Mouse (Mus musculus): ENCODE data around the gene Ndufv3.
"Not testable (repeated sequence)": the region's sequence is repeated elsewhere in the genome, so short reads cannot be mapped to it uniquely, and the experiment has no call there.

Gene Ndufv3

DNA sequence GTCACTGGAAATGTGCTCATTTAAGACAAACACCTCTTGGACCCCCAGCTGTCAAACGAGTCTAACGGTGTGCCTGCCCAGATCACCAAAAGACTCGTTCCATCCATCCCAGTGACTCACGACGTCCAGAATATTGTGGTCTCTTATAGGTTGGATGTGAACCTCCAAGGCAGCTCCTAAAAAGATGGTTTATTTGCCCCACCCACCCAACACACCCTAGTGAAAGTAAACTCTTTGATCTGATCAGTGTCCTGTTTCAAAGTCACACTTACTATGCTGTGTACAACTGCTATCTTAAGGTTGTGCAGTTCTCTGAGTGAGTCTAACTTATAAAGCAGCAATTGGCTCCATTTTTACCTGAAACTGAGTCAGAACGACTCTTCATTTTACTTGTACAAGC is 7.3 kb upstream of the Ndufv3 start:
- no peak for DNase-seq (ENCODE audit: low read depth)

DNA sequence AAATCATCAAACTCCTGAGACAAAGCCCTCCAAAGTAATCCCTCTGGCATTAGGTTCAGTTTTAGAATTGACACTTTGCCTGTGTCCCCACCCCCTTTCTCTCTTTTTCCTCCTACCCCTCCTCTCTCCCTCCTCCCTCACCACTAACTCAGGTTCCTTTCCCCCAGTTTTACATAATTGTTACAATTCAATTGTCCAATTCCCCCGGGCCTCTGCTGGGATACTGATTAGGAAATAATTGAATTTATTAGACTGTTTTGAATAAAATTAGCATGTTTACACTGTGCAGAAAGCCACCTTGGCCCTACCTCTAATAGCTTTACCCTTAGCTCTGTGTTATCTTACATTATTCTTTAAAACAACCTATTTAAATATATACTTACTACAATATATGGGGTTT is 5.2 kb upstream of the Ndufv3 start:
- DNase-seq (ENCODE audit: low read depth) = no peak

DNA sequence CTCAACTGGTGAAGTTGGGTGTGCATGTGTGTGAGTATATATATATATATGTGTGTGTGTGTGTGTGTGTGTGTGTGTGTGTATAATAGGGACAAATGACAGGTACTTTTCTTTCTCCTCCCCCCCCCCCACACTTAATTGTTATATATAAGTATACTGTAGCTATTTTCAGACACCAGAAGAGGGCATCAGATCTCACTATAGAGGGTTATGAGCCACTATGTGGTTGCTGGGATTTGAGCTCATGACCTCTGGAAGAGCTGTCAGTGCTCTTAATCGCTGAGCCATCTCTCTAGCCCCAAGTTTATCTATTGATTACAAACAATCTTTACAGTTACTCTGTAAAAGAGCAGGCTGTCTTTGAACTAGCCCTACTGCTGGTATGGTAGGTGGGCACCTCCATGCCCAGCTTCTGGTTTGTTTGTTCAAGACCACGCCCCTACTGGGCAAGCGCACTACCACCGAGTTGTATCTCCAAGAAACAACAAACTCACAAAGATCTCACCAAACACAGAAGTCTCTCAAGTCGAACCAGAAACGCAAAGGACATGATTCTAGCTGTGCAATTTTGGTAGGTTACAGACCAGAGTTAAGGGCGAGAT is 470 bp upstream of the Ndufv3 start:
- no peak for DNase-seq (ENCODE audit: low read depth)

DNA sequence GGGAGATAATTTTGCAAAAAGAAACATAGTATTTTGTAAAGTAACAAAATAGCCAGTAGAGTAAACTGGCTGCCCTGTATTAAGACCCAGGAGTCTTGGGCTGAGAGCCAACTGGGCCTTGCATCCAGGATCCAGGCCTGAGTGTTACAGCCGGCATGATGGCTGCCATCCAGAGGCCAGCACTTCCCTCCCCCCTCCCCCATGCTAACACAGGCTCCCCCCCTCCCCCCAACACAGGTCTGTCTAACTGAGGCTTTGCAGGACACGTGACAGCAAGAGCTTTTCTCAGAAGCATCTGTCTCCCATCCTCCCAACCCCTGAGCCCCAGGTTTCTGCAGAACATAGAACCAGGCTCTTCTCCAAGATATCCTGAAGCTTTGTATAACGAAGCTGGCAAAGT is 980 bp downstream of the Ndufv3 start:
- no peak for DNase-seq (ENCODE audit: low read depth)

DNA sequence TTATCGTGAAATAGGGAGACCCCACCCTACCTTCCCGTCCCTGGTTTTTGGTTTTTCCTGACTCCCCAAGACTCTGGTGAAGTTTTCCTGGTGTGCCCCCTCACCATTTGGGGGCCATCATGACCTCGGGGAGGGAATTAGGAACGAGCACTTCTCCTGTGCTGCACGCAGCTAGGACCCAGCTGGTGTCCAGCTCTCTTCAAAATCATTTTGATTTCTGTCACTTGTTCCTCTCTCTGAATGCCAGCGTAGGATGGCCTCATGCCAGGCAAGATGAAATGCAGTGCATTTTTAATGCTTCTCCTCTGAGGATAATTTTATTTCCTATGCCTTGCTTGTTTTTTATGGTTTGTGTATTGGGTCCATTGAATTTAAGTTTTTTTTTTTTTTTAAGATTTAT is 2.0 kb downstream of the Ndufv3 start:
- no peak for DNase-seq (ENCODE audit: low read depth)

DNA sequence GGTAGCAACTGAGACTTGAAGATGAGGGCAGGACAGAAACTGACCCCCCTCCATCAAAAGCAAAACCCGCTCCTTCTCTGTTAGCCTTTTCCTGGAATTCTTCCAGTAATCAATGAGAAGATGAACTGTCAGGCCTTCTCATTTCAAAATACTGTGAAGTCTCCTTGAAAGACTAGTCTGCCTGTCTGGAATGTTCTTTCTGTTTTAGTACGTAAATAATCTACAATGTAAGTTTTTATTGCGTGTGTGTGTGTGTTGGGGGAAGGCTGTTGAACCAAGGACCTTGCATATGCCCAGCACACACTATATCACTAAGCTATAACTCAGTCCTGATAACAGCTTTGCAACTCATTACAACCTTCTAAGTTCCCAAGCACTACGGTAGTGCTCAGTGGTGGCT is 5.2 kb downstream of the Ndufv3 start:
- no peak for DNase-seq (ENCODE audit: low read depth)

DNA sequence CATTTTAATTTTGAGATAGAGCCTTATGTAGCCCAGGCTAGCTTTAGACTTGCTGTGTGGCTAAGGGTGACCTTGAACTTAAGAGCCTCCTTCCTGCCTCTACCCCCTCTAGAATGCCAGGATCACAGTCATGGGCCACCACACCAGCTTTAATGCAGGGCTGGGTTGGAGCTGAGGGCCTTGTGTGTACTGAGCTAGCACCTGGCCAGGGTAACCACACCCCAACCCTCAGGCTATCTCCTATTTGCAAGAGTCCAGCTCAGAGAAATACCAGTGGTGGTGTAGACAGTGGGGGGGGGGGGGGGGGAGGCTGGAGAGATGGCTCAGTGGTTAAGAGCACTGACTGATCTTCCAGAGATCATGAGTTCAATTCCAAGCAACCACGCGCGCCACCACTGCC is 5.9 kb downstream of the Ndufv3 start:
- DNase-seq (ENCODE audit: low read depth) = no peak

DNA sequence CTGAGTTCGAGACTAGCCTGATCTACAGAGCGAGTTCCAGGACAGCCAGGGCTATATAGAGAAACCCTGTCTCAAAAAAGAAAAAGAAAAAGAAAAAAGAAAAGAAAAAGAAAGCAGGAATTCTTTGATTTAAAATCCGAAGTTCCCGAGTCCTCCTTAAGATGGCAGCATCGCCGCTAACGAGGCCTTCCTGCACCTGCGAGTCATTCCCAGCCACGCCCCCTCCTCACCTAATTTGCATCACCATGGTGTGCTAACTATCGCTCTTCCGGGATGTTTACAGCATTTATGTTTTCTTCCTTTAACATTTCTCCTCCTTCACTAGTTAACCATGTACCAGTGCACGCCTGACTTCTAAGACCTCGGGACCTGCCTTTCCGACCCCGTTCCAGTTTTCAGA is 9.4 kb downstream of the Ndufv3 start:
- DNase-seq (ENCODE audit: low read depth) = peak; percentile 70

DNA sequence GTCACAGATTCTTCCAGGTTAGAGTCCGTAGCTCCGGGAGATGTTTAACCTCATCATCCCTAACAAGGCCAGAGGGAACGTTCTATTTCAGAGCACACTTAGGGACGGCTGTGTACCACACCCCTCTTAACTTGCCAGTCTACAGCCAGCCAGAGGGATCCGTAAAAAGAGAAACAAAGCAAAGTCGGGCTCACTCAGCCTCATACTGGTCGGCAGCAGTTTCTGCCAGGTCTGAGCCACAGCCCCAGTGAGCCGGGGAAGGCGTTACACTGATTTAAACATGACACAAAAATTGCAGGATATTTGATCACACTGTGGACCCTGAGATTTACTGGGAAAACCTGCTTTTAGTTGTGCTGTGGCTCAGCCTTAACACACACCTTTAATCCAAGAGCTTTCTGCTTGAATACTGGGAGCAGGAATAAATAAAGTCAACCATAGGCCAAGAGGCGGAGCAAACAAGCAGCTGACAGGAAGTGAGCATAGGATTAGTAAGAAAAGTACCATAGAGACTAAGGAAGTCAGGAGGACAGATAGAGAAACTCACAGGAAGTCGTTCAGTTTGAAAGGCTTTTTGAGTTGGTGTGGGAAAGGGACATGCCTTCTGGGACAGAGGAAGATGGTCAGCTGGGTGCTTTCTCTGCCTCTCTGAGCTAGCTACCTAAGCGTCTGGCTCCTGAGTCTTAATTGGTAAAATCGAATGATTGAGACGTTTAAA is 11.7 kb downstream of the Ndufv3 start:
- DNase-seq (ENCODE audit: low read depth) = no peak

DNA sequence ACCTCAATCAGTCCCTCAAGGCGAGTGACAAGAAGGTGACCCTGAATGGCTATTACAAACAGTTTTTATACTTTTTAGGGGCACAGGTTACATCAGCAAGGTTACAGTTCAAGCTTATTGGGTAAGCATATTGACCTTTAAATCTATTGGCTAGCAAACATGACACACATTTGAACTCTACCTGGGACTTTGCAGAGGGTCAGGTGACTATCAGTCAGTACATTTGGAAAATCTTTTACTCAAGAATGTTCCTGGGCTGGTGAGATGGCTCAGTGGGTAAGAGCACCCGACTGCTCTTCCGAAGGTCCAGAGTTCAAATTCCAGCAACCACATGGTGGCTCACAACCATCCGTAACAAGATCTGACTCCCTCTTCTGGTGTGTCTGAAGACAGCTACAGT is 12.4 kb downstream of the Ndufv3 start:
- DNase-seq (ENCODE audit: low read depth) = not testable (repeated sequence)

DNA sequence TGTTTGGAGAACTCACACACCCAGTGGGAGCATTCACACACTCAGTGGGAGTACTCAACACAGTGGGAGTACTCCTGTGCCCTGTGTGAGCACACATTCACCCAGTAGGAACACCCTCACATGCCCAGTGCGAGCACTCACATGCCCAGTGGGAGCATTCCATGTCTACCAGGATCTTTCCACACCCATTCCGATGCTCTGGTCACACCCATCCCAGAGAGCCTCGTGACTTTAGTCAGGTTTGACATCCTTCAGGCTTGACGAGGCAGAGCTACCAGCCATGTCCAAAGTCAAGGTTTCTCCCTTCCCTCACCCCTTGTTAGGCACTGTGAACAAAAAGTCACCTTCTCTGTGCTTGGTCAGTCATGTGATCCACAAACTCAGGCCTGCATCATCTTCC is 15.4 kb downstream of the Ndufv3 start:
- no peak for DNase-seq (ENCODE audit: low read depth)

DNA sequence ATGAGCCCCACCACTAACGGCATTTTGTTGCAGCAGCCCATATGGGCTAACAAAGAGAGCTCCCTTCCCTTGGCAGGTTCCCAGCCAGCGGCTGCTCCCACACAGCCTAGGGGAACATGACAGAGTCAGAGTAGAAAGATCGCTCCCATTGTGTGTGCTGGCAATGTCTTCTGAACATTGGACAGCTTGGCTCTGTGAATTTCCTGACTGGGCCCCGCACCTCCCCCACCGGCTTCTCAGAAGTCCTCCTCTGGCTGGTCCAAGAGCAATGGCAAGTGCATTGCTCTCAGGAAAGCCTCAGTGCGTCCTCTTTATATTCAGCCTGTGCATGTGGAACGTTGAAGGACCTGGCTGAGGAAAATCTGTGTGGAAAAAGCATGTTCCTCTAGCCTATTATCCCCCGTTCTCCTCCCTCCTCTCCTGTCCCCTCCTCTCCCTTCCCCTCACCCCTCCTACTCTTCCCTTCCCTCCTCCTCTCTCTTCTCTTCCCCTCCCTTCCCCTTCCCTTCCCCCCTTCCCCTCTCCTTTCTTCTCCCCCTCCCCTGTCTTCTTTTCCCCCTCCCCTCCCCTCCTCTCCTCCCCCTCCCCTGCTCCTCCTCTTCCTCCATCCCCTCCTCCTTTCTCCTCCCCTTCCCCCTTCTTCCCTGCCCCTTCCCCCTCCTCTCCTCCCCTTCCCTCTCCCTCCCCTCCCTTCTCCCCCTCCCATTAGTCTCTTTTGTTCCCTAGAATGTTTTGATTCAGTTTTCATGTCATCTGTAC is 16.1 kb downstream of the Ndufv3 start:
- no peak for DNase-seq (ENCODE audit: low read depth)

DNA sequence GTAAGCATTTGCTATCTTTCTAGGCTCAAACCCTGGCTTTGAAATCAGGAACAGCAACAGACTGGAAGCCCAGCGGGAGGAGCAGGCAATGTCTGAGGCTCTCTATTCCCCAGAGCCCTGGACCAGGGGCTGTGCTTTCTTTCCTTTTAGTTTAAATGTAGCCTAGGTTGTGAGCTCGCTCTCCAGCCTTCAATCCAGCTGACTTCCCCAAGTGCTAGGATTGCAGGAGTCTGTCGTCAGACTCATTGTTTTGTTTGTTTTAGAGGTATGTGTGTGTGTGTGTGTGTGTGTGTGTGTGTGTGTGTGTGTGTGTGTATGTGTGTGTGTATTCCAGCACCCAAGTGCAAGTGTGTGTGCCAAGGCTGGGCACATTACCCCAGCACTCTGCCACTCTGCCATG is 20.2 kb downstream of the Ndufv3 start:
- DNase-seq (ENCODE audit: low read depth) = no peak

DNA sequence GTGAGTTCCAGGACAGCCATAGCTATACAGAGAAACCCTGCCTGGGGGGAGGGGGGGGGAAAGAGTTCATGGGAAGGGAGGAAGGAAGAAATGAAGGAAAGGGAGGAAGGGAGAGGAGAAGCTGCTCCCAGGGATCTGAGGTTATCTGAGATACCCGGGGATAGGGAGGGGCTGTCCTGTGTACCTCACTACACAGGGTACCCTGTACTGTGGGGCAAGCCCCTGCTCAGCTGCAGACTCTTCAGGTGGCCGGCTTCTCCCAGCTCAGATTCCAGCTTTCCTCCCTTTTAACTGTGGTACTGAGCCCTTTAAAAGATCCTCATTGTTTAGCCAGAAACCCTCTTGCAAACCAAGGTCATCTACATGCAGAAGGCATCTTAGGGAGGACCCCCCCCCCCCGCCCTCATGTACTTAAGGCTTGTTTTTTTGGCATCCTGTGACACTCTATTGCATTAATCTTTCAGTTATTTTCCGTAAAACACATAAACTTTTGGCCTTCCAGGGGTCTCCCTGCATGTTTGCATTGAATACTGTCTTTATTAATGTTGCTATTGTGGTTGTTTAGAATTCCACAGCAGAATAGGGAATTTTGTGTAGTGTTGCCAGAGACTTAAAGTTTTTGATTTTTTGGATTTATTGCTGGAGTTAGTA is 21.0 kb downstream of the Ndufv3 start:
- DNase-seq (ENCODE audit: low read depth) = no peak

DNA sequence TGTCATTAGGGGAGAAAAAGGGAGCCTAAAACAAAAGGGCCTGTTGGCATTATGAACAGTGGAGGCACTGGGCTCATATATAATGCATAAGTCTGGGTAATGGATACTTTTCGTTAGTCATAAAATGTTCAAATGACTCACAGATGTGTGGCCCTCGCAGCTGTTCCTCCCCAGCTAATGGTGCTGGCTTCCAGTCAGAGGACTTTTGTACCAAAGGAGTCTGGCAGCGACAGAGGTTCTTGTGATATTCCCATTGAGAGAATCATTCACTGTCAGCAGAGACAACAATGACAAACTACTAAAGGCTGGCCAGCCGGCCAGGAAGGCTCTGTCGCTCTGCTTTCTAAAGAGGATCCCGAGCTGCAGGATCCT is 21.5 kb downstream of the Ndufv3 start:
- DNase-seq (ENCODE audit: low read depth) = no peak

DNA sequence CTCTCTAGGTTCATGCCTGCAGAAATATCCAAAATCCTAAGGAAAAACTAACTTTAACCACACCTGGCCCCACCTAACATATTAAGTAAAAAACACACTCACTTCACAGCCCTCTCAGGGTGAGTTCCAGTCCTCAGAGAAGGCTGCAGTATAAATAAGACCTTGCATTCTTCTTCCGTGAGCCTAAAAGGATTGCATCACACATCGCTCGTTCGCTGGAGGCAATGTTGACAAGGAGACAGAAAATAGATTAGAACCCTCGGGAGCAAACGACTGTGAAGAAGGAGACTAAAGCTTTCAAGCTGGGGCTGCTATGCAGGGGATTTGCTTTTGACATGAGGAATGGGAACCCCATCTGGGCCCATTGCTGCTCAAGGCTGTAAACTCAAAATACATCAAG is 23.7 kb downstream of the Ndufv3 start:
- no peak for DNase-seq (ENCODE audit: low read depth)

DNA sequence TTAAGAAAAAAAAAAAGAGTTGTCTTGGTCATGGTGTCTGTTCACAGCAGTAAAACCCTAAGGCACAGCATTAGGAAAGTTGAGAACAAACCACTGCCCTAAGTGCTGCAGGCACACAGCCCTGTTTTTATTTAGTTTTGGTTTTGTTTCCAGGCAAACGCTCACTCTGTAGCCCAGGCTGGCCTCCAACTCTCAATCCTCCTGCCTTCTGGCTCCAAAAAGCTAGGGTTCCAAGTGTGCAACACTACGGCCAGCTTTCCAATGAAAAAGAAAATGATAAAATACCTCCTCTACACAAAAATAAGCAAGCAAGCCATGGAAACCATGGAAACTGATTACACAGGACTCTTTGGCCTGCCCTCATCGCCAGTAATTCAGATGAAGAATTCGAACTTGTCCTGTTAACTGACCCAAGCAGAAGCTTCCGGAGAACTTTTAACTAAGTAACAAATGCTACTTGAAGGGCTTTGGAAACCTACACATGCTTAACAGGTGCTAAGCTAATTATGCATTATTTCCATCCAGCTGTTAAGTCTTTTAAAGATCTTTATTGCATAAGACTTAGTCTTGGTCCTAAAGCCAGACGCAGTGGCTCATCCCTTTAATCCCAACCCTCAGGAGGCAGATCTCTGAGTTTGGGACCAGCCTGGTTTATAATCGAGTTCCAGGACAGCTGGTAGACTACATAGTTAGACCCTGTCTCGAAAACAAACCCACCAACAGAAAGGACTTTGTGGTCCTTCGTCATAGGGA is 26.7 kb downstream of the Ndufv3 start:
- no peak for DNase-seq (ENCODE audit: low read depth)

DNA sequence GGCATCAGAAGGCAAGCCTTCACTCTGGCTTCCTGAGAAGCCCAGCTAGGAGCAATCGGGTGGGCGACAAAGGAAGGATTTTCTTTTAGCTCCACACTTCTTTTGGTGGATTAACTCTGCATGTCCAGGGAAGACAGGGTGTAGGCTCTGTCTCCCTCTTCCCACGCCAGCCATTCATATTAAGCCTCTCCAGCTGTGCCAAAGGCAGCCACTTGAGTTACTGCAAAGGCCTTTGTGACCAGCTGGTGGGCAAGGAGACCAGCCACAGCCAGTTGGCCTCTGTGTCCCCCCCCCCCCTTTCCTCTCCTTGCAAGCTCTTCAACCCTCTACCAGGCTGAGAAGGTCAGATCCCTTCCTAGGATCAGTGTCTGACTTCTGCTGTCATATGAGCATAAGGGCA is 28.1 kb downstream of the Ndufv3 start:
- no peak for DNase-seq (ENCODE audit: low read depth)

DNA sequence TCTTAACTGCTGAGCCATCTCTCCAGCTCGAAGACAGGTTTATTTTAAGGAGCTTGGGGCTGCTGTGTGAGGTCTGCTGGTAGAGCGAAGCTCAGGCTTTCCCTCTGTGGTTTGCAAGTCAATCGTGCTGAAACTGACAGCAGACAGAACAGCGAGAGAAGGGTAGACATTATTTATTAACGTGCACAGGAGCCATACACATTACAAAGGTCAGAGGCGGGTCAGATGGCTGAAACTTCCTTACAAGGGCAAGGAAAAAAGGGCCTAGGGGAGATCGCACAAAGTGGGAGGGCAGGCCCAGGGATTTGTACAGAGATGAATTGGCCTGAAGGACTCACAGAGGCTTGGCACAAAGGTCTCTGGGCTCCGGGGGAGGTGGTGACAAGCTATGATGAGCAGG is 29.5 kb downstream of the Ndufv3 start:
- no peak for DNase-seq (ENCODE audit: low read depth)

DNA sequence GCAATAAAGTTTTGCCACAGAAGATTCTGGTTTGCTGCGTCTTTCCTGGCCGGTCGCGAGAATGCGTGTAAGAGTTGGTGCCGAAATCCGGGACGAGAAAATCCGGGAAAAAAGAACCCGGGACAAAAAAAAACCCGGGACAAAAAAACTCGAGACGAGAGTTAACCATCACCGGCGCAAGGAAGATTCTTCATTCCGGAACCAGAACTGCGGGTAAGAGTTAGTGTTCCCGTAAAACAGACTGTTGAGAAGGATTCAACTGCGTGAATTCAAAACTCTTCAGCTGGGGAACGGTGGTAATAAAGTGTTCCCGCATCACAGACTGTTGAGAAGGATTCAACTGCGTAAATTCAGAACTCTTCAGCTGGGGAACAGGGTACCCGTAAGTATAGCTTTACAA is 32.7 kb downstream of the Ndufv3 start:
- not testable (repeated sequence) for DNase-seq (ENCODE audit: low read depth)

DNA sequence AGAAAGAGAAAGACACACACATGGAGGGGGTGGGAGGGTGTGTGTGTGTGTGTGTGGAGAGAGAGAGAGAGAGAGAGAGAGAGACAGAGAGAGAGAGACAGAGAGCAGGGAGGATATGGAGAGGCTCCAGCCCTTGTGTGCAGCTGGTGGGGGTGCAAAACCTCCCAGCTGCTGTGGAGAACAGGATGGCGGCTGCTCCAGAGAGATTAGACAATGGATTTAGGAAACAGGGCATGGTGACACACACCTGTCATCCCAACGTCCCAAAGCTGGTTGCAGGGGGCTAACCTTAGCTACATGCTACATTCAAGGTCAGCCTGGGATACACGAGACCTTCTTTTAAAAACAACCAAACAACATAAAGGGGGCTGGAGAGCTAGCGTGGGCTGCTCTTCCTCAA is 36.3 kb downstream of the Ndufv3 start:
- DNase-seq (ENCODE audit: low read depth) = no peak

Measured in induced T-regulatory cell, adult 2 months (primary cell).